Mouse (Mus musculus): ENCODE results near the gene Ndfip2.

GRCm38 (mm10) chr14:105287557-105287956 lies 29.2 kb downstream of the Ndfip2 start:
- TF ChIP-seq EP300 (IDR thresholded peaks at IDR 0.05; ENCODE audit: low read depth) = no peak
- TF ChIP-seq CTCF (IDR thresholded peaks at IDR 0.05; ENCODE audit: low read depth) = no peak

Data from liver, embryonic 14.5 days (tissue).